Mouse (Mus musculus) effector memory CD4-positive, alpha-beta T cell, adult 7 months (primary cell): ENCODE results near the gene Adam6a. TPM values are rescaled to one million over a fixed set of nuclear protein-coding genes. Genes with fewer than 3 reads are reported as not detected.

Source experiments
- polyA plus RNA-seq: library from polyadenylated mRNA; unstranded; fragments of 100-300 nt; shearing (Covaris generic); gene quantifications from one replicate; pipeline ENCODE4 v1.2.1, GENCODE M21; 2017

The Adam6a gene
- not detected for polyA plus RNA-seq

GRCm38 (mm10) chr12:113543608-113544007 lies at the start of gene Adam6a:
Adam6a (plus strand) TSS chr12:113543908.

Other genes starting within 250 kb of the Adam6a start
- gene Adam6b, start 54.4 kb upstream of the Adam6a start, polyA plus RNA-seq = not detected